Mouse (Mus musculus): ENCODE data around the gene Apba1. TPM values are rescaled to one million over a fixed set of nuclear protein-coding genes. Genes with fewer than 3 reads are reported as not detected.

The Apba1 gene
- polyA plus RNA-seq, 1 experiment: 1.9 TPM

DNA sequence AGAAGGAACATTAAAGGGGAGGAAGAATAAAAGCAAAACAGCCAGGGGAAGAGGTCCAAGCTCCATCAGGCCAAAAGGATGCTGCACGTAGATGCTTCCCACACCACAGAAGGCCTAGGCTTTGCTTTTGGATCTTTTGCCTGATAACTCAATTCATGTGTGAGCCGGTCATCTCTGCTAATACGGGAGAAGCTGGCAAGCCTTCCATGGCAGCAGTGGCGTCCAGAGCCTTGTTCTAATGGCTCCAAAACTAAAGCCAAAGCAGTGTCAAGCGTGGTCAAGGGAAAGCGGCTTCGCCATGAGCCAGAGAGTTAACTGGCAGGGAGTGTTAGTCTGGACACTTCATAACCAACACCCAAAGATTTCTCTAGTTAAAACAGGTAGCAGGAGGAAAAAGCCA lies 144.4 kb downstream of the Apba1 start:
- Histone ChIP-seq H3K4me3 (ENCODE audit: insufficient read depth, low read depth, low read length) (no peak overlapping the region), H3K27ac (ENCODE audit: insufficient read depth, low read depth, low read length) (no peak overlapping the region), H3K4me1 (ENCODE audit: control insufficient read depth, insufficient read depth, low read length) (no peaks in the 10 kb centered on the region), H3K27me3 (replicated peaks; ENCODE audit: control insufficient read depth, insufficient read depth, low read length) (no peaks in the 10 kb centered on the region), H3K36me3 (ENCODE audit: control insufficient read depth, insufficient read depth, low read length) (no peaks in the 10 kb centered on the region)
- no peak for DNase-seq
- TF ChIP-seq POLR2A (IDR thresholded peaks at IDR 0.05; ENCODE audit: low read depth, low read length): no peak
- no peak for TF ChIP-seq CTCF (conservative IDR thresholded peaks at IDR 0.05; ENCODE audit: insufficient read depth, insufficient read length, low read depth, low read length)
- 91% methylated on average over 7 of the region's 7 CpGs for WGBS

DNA sequence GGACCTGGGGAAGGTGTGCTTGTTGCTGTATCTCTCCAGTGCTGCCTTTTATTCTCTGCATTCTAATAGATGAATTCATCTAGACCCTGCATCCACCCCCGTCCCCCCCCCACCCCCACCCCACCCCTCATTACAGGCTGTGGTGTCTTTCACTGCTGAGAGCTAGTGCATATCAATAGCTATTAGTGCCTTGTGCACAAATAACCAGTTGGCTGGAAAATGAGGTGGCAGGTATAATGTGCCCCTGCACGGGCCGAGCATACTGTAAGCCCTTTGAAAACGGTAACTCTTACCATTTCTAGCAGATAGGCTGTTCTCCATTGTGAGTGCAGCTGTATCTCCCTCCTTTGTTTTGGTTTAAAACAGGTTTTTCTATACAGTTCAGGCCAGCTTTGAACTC lies 146.2 kb downstream of the Apba1 start:
- no peaks in the 10 kb centered on the region for H3K4me1 ChIP-seq (ENCODE audit: control insufficient read depth, insufficient read depth, low read length)
- no peaks in the 10 kb centered on the region for H3K27me3 ChIP-seq (replicated peaks; ENCODE audit: control insufficient read depth, insufficient read depth, low read length)
- no peak overlapping the region for H3K4me3 ChIP-seq (ENCODE audit: insufficient read depth, low read depth, low read length)
- no peak overlapping the region for H3K27ac ChIP-seq (ENCODE audit: insufficient read depth, low read depth, low read length)
- no peaks in the 10 kb centered on the region for H3K36me3 ChIP-seq (ENCODE audit: control insufficient read depth, insufficient read depth, low read length)
- WGBS: 67% methylated on average over 4 of the region's 4 CpGs
- TF ChIP-seq POLR2A (IDR thresholded peaks at IDR 0.05; ENCODE audit: low read depth, low read length) (no peak), CTCF (conservative IDR thresholded peaks at IDR 0.05; ENCODE audit: insufficient read depth, insufficient read length, low read depth, low read length) (no peak)
- DNase-seq: no peak

DNA sequence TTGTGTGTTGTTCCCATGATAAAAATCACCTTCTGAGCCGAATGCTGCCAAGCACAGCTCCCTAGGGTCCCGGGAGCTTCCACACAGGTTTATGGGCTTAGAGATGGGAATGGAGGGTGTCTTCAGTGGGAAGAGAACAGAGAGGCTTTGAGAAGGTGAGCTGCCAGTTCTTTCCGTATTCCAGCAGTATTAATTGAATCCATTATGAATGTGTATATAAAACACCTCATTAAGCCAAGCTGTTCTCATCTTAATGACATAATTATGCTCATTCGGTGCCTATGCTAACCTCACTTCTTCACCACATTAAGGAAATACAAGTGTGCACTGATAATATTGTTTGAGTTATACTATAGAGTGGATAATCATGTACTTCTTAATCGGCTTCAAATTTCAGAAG lies 147.1 kb downstream of the Apba1 start:
- Histone ChIP-seq H3K27ac (ENCODE audit: insufficient read depth, low read depth, low read length) (no peak overlapping the region), H3K36me3 (ENCODE audit: control insufficient read depth, insufficient read depth, low read length) (no peaks in the 10 kb centered on the region), H3K4me1 (ENCODE audit: control insufficient read depth, insufficient read depth, low read length) (no peaks in the 10 kb centered on the region), H3K4me3 (ENCODE audit: insufficient read depth, low read depth, low read length) (no peak overlapping the region), H3K27me3 (replicated peaks; ENCODE audit: control insufficient read depth, insufficient read depth, low read length) (no peaks in the 10 kb centered on the region)
- no peak for DNase-seq
- 69% methylated on average over 5 of the region's 5 CpGs for WGBS
- no peak for TF ChIP-seq POLR2A (IDR thresholded peaks at IDR 0.05; ENCODE audit: low read depth, low read length)
- TF ChIP-seq CTCF (conservative IDR thresholded peaks at IDR 0.05; ENCODE audit: insufficient read depth, insufficient read length, low read depth, low read length): no peak

DNA sequence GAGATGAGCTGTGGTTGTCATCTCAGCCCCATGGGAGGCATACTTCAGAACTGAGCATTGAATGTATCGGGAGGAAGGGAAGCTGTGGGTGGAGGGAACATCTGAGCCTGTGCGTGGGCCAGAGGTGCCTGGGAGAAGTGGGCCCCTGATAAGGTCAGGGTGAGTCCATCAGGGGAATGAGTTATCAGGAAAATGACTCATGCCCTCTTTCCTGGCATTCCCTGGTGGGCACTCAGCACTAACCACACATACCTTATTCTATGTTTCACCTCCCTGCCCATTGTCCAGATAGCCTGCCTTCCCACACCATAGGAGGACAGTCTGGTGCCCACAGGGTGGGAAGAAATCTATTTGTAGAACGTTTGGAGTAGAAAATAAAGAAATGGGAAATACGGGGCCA lies 151.7 kb downstream of the Apba1 start:
- 60% methylated on average over 4 of the region's 4 CpGs for WGBS
- Histone ChIP-seq H3K4me1 (ENCODE audit: control insufficient read depth, insufficient read depth, low read length) (no peaks in the 10 kb centered on the region), H3K27ac (ENCODE audit: insufficient read depth, low read depth, low read length) (no peak overlapping the region), H3K36me3 (ENCODE audit: control insufficient read depth, insufficient read depth, low read length) (no peaks in the 10 kb centered on the region), H3K4me3 (ENCODE audit: insufficient read depth, low read depth, low read length) (no peak overlapping the region), H3K27me3 (replicated peaks; ENCODE audit: control insufficient read depth, insufficient read depth, low read length) (no peaks in the 10 kb centered on the region)
- TF ChIP-seq CTCF (conservative IDR thresholded peaks at IDR 0.05; ENCODE audit: insufficient read depth, insufficient read length, low read depth, low read length): no peak
- no peak for DNase-seq

DNA sequence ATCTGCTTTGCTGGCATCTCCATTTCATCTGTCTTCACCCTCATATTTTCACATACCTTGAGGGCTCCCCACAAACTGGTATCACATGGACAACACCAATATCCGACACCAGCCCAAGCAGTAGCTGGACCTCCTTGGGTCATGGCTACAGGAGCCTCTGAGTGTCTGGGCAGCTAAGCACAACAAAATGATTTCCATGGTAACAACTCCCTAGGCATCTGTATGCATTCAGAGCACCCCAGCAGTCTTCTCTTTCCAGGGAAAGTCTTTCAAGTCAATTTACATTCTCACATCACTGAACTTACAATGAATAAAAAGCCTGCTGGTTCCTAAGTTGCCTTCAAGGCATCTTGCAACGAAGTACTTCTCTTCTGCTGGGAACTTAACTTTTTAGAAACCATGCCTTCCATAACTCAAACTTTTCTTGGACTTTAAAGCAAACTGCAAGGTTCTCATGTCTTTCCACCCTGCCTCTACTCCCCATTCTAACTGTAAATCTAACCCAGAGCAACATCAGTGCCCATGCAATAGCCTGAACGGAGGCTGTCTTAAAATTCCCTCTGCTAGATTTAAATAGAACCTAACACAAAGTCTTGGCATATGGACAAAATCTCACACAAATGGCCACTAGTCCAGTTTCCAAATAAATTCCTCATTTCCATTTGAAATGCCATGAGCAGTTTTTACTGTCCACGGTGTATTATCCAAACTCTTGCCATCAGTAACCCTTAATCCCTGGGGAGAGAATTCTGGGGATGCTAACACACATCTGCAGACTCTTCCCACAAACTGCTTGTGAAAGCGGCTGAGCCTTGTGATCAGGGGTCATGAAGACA lies 160.9 kb downstream of the Apba1 start:
- DNase-seq: no peak
- TF ChIP-seq CTCF (conservative IDR thresholded peaks at IDR 0.05; ENCODE audit: insufficient read depth, insufficient read length, low read depth, low read length) (no peak), POLR2A (IDR thresholded peaks at IDR 0.05; ENCODE audit: low read depth, low read length) (no peak)
- H3K27me3 ChIP-seq (replicated peaks; ENCODE audit: control insufficient read depth, insufficient read depth, low read length): no peaks in the 10 kb centered on the region
- no peaks in the 10 kb centered on the region for H3K4me1 ChIP-seq (ENCODE audit: control insufficient read depth, insufficient read depth, low read length)
- no peaks in the 10 kb centered on the region for H3K36me3 ChIP-seq (ENCODE audit: control insufficient read depth, insufficient read depth, low read length)
- no peak overlapping the region for H3K4me3 ChIP-seq (ENCODE audit: insufficient read depth, low read depth, low read length)
- WGBS: 73% methylated on average over 5 of the region's 5 CpGs
- H3K27ac ChIP-seq (ENCODE audit: insufficient read depth, low read depth, low read length): no peak overlapping the region

DNA sequence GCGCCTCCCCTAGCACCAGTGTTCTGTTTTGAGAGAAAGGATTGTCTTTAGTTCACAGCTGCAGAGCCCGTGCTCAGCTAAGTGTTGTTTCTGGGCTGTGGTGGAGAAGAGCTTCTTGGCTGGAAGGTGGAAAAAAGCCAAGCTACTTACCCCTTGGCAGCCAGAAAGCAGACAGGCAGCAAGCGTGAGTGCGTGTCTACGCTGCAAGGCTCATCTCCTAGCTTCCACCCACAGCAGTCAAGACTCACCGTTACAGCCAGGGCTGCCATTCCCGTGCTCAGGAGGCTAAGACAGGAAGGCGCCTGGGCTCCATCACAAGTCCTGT lies 161.5 kb downstream of the Apba1 start:
- no peak overlapping the region for H3K4me3 ChIP-seq (ENCODE audit: insufficient read depth, low read depth, low read length)
- TF ChIP-seq CTCF (conservative IDR thresholded peaks at IDR 0.05; ENCODE audit: insufficient read depth, insufficient read length, low read depth, low read length) (no peak), POLR2A (IDR thresholded peaks at IDR 0.05; ENCODE audit: low read depth, low read length) (no peak)
- no peaks in the 10 kb centered on the region for H3K36me3 ChIP-seq (ENCODE audit: control insufficient read depth, insufficient read depth, low read length)
- no peak for DNase-seq
- no peaks in the 10 kb centered on the region for H3K27me3 ChIP-seq (replicated peaks; ENCODE audit: control insufficient read depth, insufficient read depth, low read length)
- no peaks in the 10 kb centered on the region for H3K4me1 ChIP-seq (ENCODE audit: control insufficient read depth, insufficient read depth, low read length)
- H3K27ac ChIP-seq (ENCODE audit: insufficient read depth, low read depth, low read length): no peak overlapping the region
- 82% methylated on average over 8 of the region's 8 CpGs for WGBS

DNA sequence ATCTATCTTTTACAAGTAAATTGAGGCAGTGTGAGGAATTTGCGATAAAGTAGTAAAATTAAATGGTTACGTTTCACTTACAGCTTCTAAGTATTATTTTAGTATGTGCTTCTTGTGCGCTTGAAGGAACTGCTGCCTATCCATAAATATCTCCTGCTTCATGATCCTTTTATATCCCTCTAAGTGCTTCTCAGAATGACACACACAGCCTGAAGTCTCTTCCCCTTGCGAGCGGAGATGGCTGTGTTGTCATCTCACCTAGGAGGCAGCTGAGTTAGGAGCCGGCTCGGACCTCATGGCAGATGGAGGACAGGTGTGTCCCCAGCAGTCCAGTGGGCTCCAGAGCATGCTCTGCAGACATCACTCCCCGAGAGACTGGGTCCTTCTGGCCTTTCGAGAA lies 163.9 kb downstream of the Apba1 start:
- H3K27ac ChIP-seq (ENCODE audit: insufficient read depth, low read depth, low read length): no peak overlapping the region
- no peaks in the 10 kb centered on the region for H3K27me3 ChIP-seq (replicated peaks; ENCODE audit: control insufficient read depth, insufficient read depth, low read length)
- no peak for DNase-seq
- no peaks in the 10 kb centered on the region for H3K36me3 ChIP-seq (ENCODE audit: control insufficient read depth, insufficient read depth, low read length)
- no peaks in the 10 kb centered on the region for H3K4me1 ChIP-seq (ENCODE audit: control insufficient read depth, insufficient read depth, low read length)
- TF ChIP-seq POLR2A (IDR thresholded peaks at IDR 0.05; ENCODE audit: low read depth, low read length) (no peak), CTCF (conservative IDR thresholded peaks at IDR 0.05; ENCODE audit: insufficient read depth, insufficient read length, low read depth, low read length) (no peak)
- WGBS: 83% methylated on average over 9 of the region's 9 CpGs
- no peak overlapping the region for H3K4me3 ChIP-seq (ENCODE audit: insufficient read depth, low read depth, low read length)

All from kidney, adult 2 months (tissue).